Mouse (Mus musculus) layer of hippocampus, adult 2 months (tissue): ENCODE data around the gene Smg9. TPM values are rescaled to one million over a fixed set of nuclear protein-coding genes. Genes with fewer than 3 reads are reported as not detected.
A peak's percentile ranks its signal among the peaks of the same experiment; 100 is the strongest.

Experiments used
- DNase-seq, 2 experiments: peaks; one replicate each; pipeline ENCODE4 v3.0.0; 2022; ENCODE audit warnings: low spot score in 2 of 2
- H3K27ac ChIP-seq: fragments of 200-600 bp; 2 replicates; pipeline ENCODE4 v1.8.1; 2022
- H3K4me3 ChIP-seq: fragments of 200-600 bp; 2 replicates; pipeline ENCODE4 v1.8.1; 2022; ENCODE audit warnings: mild to moderate bottlenecking
- CTCF ChIP-seq: fragments of 200-600 bp; conservative IDR thresholded peaks from 2 replicates; pipeline ENCODE4 v1.8.1; 2022; ENCODE audit warnings: antibody characterized with exemption, mild to moderate bottlenecking, moderate library complexity
- total RNA-seq, 2 experiments: library from RNA; stranded (reverse); gene quantifications; 2 replicates each; pipeline ENCODE4 v1.2.3; 2021

Gene Smg9
- total RNA-seq, 2 experiments from 2014 or later, result 34.6 to 43.6 TPM

DNA sequence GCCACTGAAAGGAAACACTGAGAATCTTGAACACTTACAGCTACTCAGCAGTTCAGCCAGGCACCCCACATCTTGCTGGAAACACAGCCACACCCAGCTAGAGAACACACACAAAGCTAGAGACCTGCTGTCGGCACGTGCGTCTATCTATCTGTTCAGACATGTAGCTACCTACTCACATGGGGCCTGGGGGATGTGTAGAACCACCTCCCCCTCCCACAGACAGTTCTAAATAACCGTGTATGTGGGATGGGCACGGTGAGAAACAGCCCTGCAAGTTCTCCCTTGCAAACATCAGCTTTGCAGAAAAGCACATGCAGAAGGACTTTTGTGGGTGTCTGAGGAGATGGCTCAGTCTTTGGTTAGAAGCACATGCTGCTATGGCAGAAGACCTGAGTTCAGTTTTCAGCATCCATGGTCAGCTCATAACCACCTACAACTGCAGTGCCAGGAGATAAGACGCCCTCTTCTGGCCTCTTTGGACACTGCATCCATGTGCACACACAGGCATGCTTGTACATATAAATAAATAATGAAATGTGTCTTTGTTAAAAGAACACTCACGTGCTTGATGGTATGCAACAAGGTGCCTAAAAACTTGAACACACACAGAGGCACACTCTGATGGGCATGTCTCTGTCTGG, 47.4 kb downstream of the Smg9 start:
- DNase-seq, result no peak
- Histone ChIP-seq H3K4me3 (no peak overlapping the region), H3K27ac (no peak overlapping the region)
- peak; percentile 41 for TF ChIP-seq CTCF

GRCm38 (mm10) chr7:24448782-24449517, 49.5 kb downstream of the Smg9 start:
- TF ChIP-seq CTCF, result no peak
- no peak overlapping the region for H3K27ac ChIP-seq
- no peak overlapping the region for H3K4me3 ChIP-seq
- no peak for DNase-seq

DNA sequence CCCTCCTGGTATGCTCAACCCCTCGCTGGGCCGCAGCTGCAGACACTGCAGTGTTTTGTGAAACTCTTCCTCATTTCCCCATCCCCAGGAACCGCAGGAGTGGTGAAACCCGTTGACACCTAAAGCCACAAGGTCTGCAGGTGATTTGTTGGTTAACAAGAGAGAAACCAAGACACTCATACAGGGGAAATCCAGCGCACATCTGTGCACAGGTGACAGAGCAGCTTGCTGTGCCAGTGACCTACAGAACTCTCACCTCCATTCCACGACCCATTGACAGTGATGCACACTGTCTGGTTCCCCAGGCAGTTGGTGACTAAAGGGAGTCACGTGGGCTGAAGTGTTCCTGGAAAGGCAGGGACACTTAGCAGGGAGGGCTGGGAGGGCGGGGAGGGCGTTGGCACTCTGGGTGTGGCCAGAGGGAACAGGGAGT, 51.2 kb downstream of the Smg9 start:
- TF ChIP-seq CTCF, result no peak
- DNase-seq, result no peak
- no peak overlapping the region for H3K27ac ChIP-seq
- H3K4me3 ChIP-seq, result no peak overlapping the region

DNA sequence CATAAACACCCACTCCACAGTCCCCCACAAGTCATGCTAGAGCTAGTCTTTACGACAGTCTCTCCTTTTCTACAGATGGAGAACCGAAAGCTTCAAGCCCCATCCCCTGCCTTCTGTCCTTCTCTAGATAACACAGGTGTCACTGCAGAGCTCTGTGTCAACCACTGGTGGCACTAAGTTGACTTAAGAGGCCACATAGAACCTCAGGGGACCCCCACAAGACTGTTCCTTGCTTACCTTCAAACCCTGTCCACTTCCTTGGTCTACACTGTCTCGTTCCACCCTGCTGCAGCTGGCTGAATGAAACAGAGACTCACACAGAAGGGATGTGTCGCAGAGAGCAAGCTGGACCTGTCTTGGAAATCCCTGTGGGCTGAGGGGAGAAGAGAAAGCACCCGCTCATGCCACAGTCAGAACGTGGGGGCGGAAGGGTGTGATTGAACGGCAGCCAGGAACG, 52.5 kb downstream of the Smg9 start, which contains the start of gene Irgc1:
Irgc1 (minus strand) TSS at position 443 of the 457 bp plus-strand sequence.
- no peak within 1 kb of the TSS for H3K4me3 ChIP-seq
- no peak for TF ChIP-seq CTCF
- no peak within 1 kb of the TSS for H3K27ac ChIP-seq
- no peak for DNase-seq

DNA sequence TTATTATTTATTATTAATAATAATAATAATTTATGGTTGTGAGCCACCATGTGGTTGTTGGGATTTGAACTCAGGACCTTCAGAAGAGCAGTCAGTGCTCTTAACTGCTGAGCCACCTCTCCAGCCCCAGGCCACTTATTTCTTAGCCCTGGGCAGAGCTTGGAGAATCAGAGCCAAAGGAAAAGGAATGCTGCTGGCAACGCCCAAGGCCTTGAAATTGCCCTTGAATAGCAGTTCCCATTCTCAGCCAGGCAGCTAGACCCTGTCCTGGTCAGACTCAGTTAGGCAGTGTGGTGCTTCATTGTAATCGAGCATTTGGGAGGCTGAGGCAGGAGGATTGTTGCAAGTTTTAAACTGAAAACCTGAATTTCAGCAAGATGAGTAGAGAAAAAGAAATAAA, 54.8 kb downstream of the Smg9 start:
- H3K27ac ChIP-seq, result no peak overlapping the region
- no peak for DNase-seq
- TF ChIP-seq CTCF, result no peak
- H3K4me3 ChIP-seq, result no peak overlapping the region

GRCm38 (mm10) chr7:24455726-24456125, 56.3 kb downstream of the Smg9 start:
- no peak for DNase-seq
- Histone ChIP-seq H3K4me3 (no peak overlapping the region), H3K27ac (no peak overlapping the region)
- TF ChIP-seq CTCF, result no peak

GRCm38 (mm10) chr7:24457726-24458370, 58.4 kb downstream of the Smg9 start:
- DNase-seq, result no peak
- no peak for TF ChIP-seq CTCF
- Histone ChIP-seq H3K4me3 (no peak overlapping the region), H3K27ac (no peak overlapping the region)

- no peak overlapping the region for H3K27ac ChIP-seq
- no peak for DNase-seq
- H3K4me3 ChIP-seq, result no peak overlapping the region
- no peak for TF ChIP-seq CTCF
Measured at GRCm38 (mm10) chr7:24459440-24459839, 60.0 kb downstream of the Smg9 start.

- no peak for TF ChIP-seq CTCF
- DNase-seq, result no peak
- H3K4me3 ChIP-seq, result no peak overlapping the region
- H3K27ac ChIP-seq, result no peak overlapping the region
Measured at GRCm38 (mm10) chr7:24459843-24460242, 60.4 kb downstream of the Smg9 start.

- H3K4me3 ChIP-seq, result no peak overlapping the region
- H3K27ac ChIP-seq, result no peak overlapping the region
- no peak for TF ChIP-seq CTCF
- DNase-seq, result no peak
Measured at GRCm38 (mm10) chr7:24461376-24462051, 62.1 kb downstream of the Smg9 start.

- H3K4me3 ChIP-seq, result no peak within 1 kb of the TSS; the same call in 1 of the 2 replicates
- no peak for TF ChIP-seq CTCF
- no peak for DNase-seq
- H3K27ac ChIP-seq, result no peak within 1 kb of the TSS
Measured at GRCm38 (mm10) chr7:24462388-24463319, 63.2 kb downstream of the Smg9 start, which contains the start of gene Plaur. TSS of gene Plaur (plus strand) at chr7:24462484.

DNA sequence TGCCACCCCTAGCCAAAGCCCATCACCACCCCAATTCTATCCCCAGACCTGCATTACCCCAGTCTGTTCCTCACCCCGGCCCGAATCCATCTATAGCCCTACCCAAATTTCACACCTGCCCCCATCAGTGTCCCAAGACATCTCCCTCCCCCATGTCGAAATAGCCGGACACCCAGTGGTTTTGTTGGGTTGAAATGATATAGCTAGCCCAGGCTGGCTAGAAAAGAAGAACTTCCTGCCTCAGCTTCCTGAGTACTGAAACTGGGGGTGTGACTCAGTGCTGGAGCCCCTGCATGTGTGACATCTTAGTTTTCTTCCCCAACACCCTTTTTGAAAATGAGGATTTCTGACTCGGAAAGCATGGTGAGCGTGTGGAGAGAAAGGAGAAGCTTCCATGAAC, 67.4 kb downstream of the Smg9 start:
- Histone ChIP-seq H3K27ac (no peak overlapping the region), H3K4me3 (no peak overlapping the region)
- no peak for DNase-seq
- no peak for TF ChIP-seq CTCF
